Mouse (Mus musculus): ENCODE measurements around the gene Hoxb8. TPM values are rescaled to one million over a fixed set of nuclear protein-coding genes. Genes with fewer than 3 reads are reported as not detected.
A peak's percentile ranks its signal among the peaks of the same experiment; 100 is the strongest.

Gene Hoxb8
- polyA plus RNA-seq, 1 experiment from 2014 or later = 0.62 TPM

- H3K9me3 ChIP-seq (ENCODE audit: control insufficient read depth, low read length) = no peaks in the 10 kb centered on the region
- H3K36me3 ChIP-seq (ENCODE audit: control insufficient read depth, insufficient read depth, low read length) = no peaks in the 10 kb centered on the region
- peak overlapping the region; percentile 10; the same call in 1 of the 2 replicates for H3K4me3 ChIP-seq (ENCODE audit: low read depth, low read length)
- no peak overlapping the region for H3K9ac ChIP-seq (ENCODE audit: low read depth, low read length)
- WGBS = under 1% methylated on average over 54 of the region's 58 CpGs
- peak overlapping the region; percentile 27; the same call in 1 of the 2 replicates for H3K4me2 ChIP-seq
- H3K27me3 ChIP-seq (replicated peaks; ENCODE audit: control insufficient read depth, insufficient read depth, low read length) = peaks cover 98% of the 10 kb centered on the region
- DNase-seq (ENCODE audit: low spot score) = peak; percentile 46
- H3K27ac ChIP-seq (ENCODE audit: low read depth, low read length) = no peak overlapping the region
- ATAC-seq (replicated peaks; ENCODE audit: low FRiP score) = no peak
- peaks cover 6% of the 10 kb centered on the region; the same call in 1 of the 2 replicates for H3K4me1 ChIP-seq (replicated peaks; ENCODE audit: control insufficient read depth, insufficient read depth, low read length)
These were observed 9.4 kb upstream of the Hoxb8 start for GRCm38 (mm10) chr11:96272024-96272921.

- Histone ChIP-seq H3K36me3 (ENCODE audit: control insufficient read depth, insufficient read depth, low read length) (no peaks in the 10 kb centered on the region), H3K27ac (ENCODE audit: low read depth, low read length) (no peak overlapping the region), H3K4me2 (no peak overlapping the region), H3K27me3 (replicated peaks; ENCODE audit: control insufficient read depth, insufficient read depth, low read length) (peaks cover 100% of the 10 kb centered on the region), H3K4me3 (ENCODE audit: low read depth, low read length) (no peak overlapping the region), H3K4me1 (replicated peaks; ENCODE audit: control insufficient read depth, insufficient read depth, low read length) (peaks cover 6% of the 10 kb centered on the region; the same call in 1 of the 2 replicates), H3K9ac (ENCODE audit: low read depth, low read length) (no peak overlapping the region), H3K9me3 (ENCODE audit: control insufficient read depth, low read length) (no peaks in the 10 kb centered on the region)
- 10% methylated on average over 10 of the region's 10 CpGs for WGBS
- DNase-seq (ENCODE audit: low spot score) (no peak), ATAC-seq (replicated peaks; ENCODE audit: low FRiP score) (no peak)
These were observed 7.3 kb upstream of the Hoxb8 start for GRCm38 (mm10) chr11:96274428-96274827.

DNA sequence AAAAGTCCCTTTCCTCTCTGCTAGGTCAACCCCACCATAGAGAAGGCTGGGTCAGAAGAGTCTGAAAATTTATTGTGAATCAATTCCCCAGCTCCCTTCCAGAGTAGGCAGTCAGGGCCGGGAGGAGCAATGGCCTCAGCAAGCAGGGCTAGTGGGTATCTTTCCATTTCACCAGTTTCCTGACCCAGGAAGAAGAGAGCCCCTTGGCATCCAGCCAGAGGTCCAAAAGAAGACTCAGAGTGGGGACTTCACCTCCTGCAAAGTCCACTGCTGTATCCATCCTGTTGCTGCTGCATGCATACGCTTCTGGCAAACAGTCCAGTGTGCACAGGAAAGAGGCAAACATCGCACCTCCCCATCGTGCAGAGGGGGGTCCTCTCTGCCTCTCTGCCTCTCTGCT lies 5.8 kb upstream of the Hoxb8 start:
- no peak overlapping the region for H3K4me2 ChIP-seq

GRCm38 (mm10) chr11:96277151-96278044 lies 4.3 kb upstream of the Hoxb8 start:
- Histone ChIP-seq H3K4me1 (replicated peaks; ENCODE audit: control insufficient read depth, insufficient read depth, low read length) (no peaks in the 10 kb centered on the region), H3K27me3 (replicated peaks; ENCODE audit: control insufficient read depth, insufficient read depth, low read length) (peaks cover 100% of the 10 kb centered on the region), H3K36me3 (ENCODE audit: control insufficient read depth, insufficient read depth, low read length) (no peaks in the 10 kb centered on the region), H3K9ac (ENCODE audit: low read depth, low read length) (no peak overlapping the region), H3K9me3 (ENCODE audit: control insufficient read depth, low read length) (no peaks in the 10 kb centered on the region), H3K4me2 (no peak overlapping the region), H3K27ac (ENCODE audit: low read depth, low read length) (no peak overlapping the region), H3K4me3 (ENCODE audit: low read depth, low read length) (no peak overlapping the region)
- no peak for ATAC-seq (replicated peaks; ENCODE audit: low FRiP score)
- no peak for DNase-seq (ENCODE audit: low spot score)
- 2% methylated on average over 35 of the region's 35 CpGs for WGBS

More for the DNA sequence above, 5.8 kb upstream of the Hoxb8 start:
- no peak overlapping the region for H3K27ac ChIP-seq (ENCODE audit: low read depth, low read length)
- WGBS = 17% methylated on average over 4 of the region's 4 CpGs
- no peaks in the 10 kb centered on the region for H3K36me3 ChIP-seq (ENCODE audit: control insufficient read depth, insufficient read depth, low read length)
- H3K9ac ChIP-seq (ENCODE audit: low read depth, low read length) = no peak overlapping the region
- H3K9me3 ChIP-seq (ENCODE audit: control insufficient read depth, low read length) = no peaks in the 10 kb centered on the region
- H3K4me1 ChIP-seq (replicated peaks; ENCODE audit: control insufficient read depth, insufficient read depth, low read length) = peaks cover 4% of the 10 kb centered on the region; the same call in 1 of the 2 replicates
- H3K4me3 ChIP-seq (ENCODE audit: low read depth, low read length) = no peak overlapping the region
- no peak for ATAC-seq (replicated peaks; ENCODE audit: low FRiP score)
- no peak for DNase-seq (ENCODE audit: low spot score)
- H3K27me3 ChIP-seq (replicated peaks; ENCODE audit: control insufficient read depth, insufficient read depth, low read length) = peaks cover 100% of the 10 kb centered on the region

DNA sequence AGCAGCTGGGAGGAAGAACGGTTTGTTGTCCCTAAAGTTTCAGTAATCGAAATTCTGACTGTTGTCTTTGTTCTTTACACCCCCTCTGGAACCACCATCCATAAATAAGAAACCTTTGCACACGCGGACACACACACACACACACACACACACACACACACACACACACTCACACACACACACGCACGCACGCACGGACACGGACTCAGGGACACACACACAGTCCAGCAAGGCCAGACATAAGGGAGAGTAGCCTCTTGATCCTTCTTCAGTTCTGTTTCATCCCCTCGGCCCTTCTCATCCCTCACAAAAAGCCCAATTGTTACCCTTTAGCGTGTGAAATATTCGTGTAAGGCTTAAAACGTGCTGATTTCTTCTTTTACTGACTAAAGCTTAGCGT lies 3.4 kb upstream of the Hoxb8 start:
- Histone ChIP-seq H3K27me3 (replicated peaks; ENCODE audit: control insufficient read depth, insufficient read depth, low read length) (peaks cover 100% of the 10 kb centered on the region), H3K9ac (ENCODE audit: low read depth, low read length) (no peak overlapping the region), H3K4me1 (replicated peaks; ENCODE audit: control insufficient read depth, insufficient read depth, low read length) (no peaks in the 10 kb centered on the region), H3K36me3 (ENCODE audit: control insufficient read depth, insufficient read depth, low read length) (no peaks in the 10 kb centered on the region), H3K4me3 (ENCODE audit: low read depth, low read length) (no peak overlapping the region), H3K9me3 (ENCODE audit: control insufficient read depth, low read length) (no peaks in the 10 kb centered on the region), H3K4me2 (no peak overlapping the region), H3K27ac (ENCODE audit: low read depth, low read length) (no peak overlapping the region)
- ATAC-seq (replicated peaks; ENCODE audit: low FRiP score) (no peak), DNase-seq (ENCODE audit: low spot score) (no peak)
- WGBS = 20% methylated on average over 14 of the region's 14 CpGs

DNA sequence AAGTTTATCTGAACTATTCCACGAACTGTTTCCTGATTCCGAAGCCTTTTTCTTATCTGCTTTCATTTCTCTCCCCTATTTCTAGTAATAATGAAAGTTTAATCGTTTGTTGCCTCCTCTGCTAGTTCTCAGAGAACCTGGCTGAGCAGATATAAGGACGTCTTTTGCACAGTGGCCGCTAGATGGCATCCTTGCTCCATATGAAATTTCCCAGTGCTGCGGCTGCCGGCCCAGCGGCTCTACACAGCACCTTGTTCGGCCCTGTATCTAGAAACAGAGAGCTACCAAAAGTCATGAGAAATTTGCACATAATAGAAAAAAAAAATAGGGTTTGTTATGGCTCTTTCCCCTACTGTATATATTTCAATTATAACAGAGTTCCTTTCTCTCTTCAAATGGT lies 2.9 kb upstream of the Hoxb8 start:
- Histone ChIP-seq H3K9me3 (ENCODE audit: control insufficient read depth, low read length) (no peaks in the 10 kb centered on the region), H3K27ac (ENCODE audit: low read depth, low read length) (no peak overlapping the region), H3K27me3 (replicated peaks; ENCODE audit: control insufficient read depth, insufficient read depth, low read length) (peaks cover 100% of the 10 kb centered on the region), H3K36me3 (ENCODE audit: control insufficient read depth, insufficient read depth, low read length) (no peaks in the 10 kb centered on the region), H3K4me2 (no peak overlapping the region), H3K4me1 (replicated peaks; ENCODE audit: control insufficient read depth, insufficient read depth, low read length) (no peaks in the 10 kb centered on the region), H3K4me3 (ENCODE audit: low read depth, low read length) (no peak overlapping the region), H3K9ac (ENCODE audit: low read depth, low read length) (no peak overlapping the region)
- 1% methylated on average over 9 of the region's 9 CpGs for WGBS
- ATAC-seq (replicated peaks; ENCODE audit: low FRiP score) = no peak
- DNase-seq (ENCODE audit: low spot score) = no peak

- no peaks in the 10 kb centered on the region for H3K36me3 ChIP-seq (ENCODE audit: control insufficient read depth, insufficient read depth, low read length)
- no peak for DNase-seq (ENCODE audit: low spot score)
- no peak for ATAC-seq (replicated peaks; ENCODE audit: low FRiP score)
- H3K9ac ChIP-seq (ENCODE audit: low read depth, low read length) = no peak overlapping the region
- no peak overlapping the region for H3K27ac ChIP-seq (ENCODE audit: low read depth, low read length)
- no peaks in the 10 kb centered on the region for H3K4me1 ChIP-seq (replicated peaks; ENCODE audit: control insufficient read depth, insufficient read depth, low read length)
- H3K4me2 ChIP-seq = no peak overlapping the region
- H3K27me3 ChIP-seq (replicated peaks; ENCODE audit: control insufficient read depth, insufficient read depth, low read length) = peaks cover 100% of the 10 kb centered on the region
- WGBS = 4% methylated on average over 31 of the region's 31 CpGs
- H3K4me3 ChIP-seq (ENCODE audit: low read depth, low read length) = no peak overlapping the region
- no peaks in the 10 kb centered on the region for H3K9me3 ChIP-seq (ENCODE audit: control insufficient read depth, low read length)
These were observed 2.1 kb upstream of the Hoxb8 start for GRCm38 (mm10) chr11:96279421-96280233.
